Mouse (Mus musculus) right cerebral cortex, postnatal 36 days (tissue): ENCODE data around the gene Gaa.
"Not testable (repeated sequence)": the region's sequence is repeated elsewhere in the genome, so short reads cannot be mapped to it uniquely, and the experiment has no call there.

Experiments
- DNase-seq, 2 experiments: peaks; one replicate each; pipeline ENCODE4 v3.0.0; 2022; ENCODE audit warnings: low spot score in 2 of 2, mixed read lengths in 1 of 2

Gaa gene

DNA sequence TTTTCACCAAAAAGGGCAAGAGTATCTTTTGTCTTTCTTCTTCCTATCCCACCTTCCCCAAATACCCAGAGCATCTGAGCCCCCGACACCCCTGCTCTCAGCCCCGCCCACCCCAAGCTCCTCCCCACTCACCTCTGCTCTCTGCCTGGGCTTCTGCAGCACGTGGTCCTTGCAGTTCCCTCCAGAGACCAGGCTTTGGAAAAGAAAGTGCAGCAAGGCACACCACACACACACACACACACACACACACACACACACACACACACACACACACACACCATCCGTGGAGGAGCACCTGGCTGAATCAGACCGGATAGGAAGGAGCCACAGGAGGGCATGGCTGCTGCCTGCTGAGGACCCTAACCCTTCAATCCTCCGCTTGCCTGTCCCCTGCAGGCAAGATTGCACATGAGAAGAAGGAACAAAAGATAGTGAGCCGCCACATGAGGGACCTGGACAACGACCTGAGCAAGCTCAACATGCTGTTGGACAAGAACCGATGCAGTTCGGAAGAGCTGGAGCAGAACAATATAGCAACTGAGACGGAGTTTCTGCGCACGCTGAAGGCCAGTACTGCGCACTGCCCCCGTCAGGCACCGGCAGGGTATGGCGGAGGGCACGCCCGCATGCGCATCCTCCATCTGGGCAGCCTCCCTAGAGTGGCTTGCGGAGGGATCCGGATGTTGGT is 14.7 kb upstream of the Gaa start:
- DNase-seq, result no peak

DNA sequence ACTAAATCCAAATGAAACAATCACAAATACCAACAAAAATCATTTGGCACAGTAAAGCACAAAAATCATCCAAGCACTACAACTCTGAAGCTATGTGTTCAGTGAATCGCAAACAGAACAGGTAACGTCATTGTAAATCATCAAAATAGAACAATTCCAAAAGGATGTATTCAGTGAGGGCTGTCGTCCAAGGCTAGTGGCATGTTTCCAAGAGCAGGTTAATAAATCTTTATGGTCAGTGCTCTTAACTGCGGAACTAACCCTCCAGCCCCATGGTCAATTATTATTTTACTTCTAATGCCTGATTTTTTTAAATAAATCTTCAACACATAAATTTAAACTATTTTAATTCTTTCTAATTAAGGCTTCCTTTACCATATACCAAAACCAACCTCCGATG is 11.1 kb upstream of the Gaa start:
- not testable (repeated sequence) for DNase-seq

DNA sequence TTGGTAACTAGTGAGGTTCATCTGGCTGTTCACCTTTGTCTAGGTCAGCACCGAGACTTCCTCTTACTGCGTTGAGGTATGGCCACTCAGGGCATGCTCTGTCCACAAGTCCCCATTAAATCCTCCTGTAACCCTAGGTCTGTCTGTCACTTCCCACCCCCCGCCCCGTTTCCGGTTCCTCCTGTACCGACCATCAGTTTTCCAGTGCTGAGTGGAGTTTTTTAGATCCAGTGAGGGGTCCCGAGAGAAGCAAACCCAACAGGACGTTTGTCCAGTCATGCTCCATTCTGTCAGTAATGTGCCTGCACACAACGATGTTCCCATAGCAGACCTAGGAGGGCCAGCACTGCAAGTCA is 9.5 kb upstream of the Gaa start:
- no peak for DNase-seq

DNA sequence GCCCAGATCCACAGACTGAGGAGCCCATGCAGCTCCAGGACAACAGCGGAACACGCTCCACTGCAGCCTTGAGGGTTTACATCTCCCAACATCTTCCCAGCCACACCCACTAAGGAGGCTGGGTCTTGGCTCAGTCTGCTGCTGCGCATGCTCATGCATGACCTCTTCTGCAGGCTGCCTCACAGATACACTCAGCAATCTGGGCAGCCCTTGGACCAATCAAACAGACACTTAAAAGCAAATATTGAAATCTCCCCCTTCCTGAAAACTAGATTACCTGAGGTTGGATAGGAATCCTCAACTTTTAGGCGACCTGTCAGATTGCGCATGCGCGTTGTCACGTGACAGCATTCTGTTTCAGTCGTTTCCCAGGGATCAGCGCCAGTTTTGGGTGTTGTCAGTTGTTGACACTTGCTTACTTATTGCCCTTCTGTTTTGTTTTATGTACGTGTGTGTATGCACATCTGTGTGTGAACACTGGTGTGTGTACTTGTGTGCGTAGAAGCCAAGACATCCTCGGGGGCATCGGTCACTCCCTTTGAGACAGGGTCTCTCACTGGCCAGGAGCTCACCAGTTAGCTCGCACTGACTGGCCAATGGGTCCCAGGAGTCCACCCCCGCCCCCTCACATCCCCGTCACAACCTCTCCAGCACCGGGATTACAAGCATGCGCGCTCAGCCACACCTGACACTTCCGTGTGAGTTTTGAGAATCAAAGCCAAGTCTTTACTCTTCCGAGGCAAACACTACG is 8.9 kb upstream of the Gaa start:
- DNase-seq, result peak; percentile 45 to 48

DNA sequence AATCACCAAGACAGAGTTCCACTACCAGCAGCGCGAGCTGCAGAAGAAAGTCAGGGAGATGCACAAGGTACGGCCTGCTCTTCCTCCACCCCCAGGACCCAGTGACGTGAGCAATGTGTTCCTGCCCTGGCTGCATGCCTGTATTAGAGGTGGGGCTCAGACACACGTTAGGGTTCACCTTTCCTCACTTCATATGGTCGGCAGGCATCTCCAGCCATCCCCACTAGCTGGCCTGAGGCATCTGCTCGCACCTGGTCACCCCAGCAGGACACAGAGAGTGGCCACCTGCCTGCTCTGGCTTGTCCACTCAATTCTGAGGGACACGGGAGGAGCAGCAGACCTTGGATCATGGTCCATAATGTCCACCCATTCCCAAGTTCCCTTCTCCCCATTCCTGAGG is 7.7 kb upstream of the Gaa start:
- no peak for DNase-seq

DNA sequence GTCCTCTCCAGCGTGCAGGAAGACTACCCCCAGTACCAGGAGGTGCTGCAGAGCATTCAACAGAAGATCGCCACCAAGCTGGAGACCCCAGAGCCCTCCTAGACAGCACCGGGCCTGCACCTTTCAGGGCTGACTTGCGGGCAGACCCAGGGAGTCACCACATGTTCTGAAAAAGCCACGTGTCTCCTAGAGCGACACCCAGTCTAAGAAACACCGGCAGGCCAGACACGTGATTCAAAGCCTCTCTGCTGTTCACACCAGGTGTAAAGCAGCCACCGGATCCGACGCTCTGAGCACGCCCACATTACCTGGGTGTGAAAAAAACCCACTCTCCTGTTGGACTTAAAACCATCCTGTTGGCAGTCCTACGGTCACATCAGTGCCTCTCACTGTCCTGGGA is 3.3 kb upstream of the Gaa start:
- DNase-seq, result no peak

DNA sequence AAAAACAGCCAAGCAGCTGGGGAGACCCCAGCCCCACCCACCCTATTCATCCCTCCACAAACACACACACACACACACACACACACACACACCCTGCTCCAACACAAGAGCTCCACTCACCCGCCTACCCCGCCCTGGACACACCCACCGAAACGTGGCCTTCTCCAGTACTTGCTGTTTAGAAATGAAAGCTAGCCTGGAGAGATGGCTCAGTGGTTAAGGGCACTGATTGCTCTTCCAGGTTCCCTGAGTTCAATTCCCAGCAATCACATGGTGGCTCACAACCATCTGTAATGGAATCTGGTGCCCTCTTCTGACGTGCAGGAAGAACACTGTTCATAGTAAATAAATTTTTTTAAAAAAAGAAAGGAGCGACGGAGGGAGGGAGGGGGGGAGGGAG is 1.9 kb upstream of the Gaa start:
- DNase-seq, result no peak

DNA sequence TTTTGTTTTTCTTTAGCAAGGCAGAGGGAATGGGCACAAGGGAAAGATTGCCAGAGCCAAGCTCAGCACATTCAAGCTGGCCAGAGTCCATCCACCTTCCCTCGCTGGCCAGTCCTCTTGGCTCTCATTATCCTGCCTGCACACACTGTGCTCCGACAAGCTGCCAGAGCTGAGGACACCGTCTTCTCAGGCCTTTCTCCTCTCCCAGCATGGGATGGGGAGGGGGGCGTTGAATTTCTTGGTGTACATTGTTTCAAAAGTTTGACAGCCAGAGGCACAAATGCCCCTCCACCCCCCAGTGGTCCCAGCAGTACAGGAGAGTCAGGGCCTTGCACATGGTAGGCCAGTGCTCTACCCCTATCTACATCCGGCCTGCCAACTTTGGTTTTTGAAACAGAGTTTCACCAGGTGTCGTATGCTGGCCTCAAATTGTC is 429 bp upstream of the Gaa start:
- no peak for DNase-seq

DNA sequence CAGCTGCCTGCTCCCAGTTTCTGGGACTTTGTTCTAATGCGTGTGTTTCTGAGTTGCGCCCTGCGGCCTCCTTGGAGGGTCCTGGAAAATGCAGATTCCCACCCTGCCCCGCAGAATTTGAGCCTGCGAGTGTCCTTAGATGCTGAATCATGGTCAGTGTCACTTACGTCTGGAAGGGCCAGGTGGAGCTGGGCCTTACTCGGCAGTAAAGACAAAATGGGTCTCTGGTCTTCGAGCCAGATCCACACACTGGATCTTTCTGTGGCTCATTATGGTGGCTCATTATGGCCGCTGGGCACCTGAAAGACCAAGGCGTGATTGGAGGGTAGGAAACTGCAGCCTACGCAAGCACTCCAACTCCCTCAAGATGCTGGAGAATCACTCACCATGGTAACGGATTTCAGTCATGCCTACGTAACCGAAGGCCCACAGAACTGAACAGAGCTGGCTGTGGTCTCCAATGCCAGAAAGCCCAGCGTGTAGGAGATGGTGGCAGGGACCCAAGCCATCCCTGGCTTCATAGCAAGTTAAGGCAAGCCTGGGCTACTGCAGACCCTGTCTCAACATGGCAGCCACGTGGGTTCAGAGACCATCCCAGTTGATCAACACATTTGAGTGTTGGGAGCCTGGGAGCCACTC is 989 bp downstream of the Gaa start:
- DNase-seq, result peak; percentile 65 to 68

DNA sequence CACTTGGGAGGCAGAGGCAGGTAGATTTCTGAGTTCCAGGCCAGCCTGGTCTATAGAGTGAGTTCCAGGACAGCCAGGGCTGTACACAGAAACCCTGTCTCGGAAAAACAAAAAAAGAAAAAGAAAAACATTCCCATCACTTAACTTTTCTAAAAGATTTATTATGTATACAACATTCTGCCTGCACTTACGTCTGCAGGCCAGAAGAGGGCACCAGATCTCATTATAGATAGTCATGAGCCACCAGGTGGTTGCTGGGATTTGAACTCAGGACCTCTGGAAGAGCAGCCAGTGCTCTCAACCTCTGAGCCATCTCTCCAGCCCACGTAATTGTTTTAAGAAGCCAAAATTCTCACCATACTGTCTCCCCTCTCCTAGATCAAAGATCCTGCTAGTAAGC is 4.8 kb downstream of the Gaa start:
- DNase-seq, result not testable (repeated sequence)

DNA sequence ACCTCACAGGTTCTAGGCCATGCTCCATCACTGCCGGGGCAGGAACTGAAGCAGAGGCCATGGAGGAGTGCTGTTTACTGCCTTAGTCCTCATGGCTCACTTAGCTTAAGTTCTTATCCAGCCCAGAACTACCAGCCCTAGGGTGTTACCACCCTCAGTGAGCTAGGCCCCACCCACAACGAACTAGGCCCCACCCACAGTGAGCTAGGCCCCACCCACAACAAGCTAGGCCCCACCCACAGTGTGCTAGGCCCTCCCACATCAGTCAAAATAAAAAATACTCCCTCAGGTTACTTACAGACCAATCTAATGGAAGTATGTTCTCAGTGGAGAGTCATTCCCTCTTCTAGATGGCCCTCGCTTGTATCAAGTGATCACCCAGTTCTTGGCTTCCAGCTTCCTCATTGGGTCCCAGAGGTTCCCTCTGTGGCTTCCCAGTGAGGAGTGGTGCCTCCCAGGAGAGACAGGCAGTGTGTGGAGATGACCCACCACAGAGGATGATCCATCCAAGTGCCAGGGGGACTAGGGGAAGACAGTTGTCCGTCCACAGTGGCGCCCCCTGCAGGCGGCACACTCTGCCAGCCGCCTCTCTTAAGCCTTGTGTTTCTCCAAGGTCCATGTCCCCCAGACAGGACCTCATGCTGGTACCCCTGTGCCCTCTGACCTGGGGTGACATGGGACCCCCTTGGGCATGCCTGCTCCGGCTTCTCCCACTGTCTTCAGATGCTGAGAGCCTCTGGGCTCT is 5.7 kb downstream of the Gaa start:
- DNase-seq, result no peak

DNA sequence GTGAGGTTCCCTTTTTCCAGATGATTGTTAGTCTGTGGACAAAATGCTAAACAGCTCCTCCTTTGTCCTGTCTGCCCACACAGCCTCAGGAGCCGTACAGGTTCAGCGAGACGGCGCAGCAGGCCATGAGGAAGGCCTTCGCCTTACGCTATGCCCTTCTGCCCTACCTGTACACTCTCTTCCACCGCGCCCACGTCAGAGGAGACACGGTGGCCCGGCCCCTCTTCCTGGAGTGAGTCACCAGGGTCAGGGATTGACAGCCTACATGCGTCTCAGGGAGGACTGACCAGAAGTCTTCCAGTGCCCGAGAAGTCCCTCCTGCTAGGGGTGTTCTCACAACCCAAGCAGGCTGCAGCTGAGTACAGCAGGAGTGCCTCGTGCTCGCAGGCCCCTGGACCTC is 13.3 kb downstream of the Gaa start:
- no peak for DNase-seq

DNA sequence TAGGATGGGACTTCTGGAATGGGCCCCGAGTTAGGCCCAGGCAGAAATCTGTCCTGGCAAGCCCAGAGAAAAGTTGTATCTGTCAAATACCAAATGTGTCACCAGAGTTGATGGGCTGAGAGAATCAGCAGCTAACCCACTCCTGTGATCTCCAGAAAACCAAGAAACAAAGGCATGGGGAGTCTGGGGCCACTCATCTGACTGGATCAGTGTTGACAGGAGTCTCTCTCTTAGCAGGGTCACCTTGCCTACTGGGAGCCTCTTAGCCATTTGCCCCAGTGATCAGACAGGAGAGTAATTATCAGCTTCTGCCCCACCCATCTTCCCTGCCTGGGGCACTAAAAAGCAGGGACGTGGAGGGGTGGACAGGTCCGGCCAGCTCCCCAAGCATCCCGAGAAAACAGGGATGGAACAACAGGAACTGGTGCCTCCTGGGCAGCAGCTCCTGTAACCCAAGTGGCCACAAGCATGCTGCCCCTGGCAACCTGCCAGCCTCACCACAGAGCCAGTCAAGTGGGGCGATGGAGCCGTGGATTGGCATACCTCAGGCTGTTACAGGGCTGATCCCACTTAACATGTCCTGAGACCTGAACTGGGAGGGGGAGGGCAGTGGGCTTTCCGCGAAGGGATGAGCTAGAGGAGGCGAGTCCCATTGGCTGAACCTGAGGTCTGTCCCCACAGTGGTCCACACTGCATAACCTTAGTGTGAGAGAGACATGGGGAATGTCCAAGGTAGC is 18.3 kb downstream of the Gaa start:
- no peak for DNase-seq

DNA sequence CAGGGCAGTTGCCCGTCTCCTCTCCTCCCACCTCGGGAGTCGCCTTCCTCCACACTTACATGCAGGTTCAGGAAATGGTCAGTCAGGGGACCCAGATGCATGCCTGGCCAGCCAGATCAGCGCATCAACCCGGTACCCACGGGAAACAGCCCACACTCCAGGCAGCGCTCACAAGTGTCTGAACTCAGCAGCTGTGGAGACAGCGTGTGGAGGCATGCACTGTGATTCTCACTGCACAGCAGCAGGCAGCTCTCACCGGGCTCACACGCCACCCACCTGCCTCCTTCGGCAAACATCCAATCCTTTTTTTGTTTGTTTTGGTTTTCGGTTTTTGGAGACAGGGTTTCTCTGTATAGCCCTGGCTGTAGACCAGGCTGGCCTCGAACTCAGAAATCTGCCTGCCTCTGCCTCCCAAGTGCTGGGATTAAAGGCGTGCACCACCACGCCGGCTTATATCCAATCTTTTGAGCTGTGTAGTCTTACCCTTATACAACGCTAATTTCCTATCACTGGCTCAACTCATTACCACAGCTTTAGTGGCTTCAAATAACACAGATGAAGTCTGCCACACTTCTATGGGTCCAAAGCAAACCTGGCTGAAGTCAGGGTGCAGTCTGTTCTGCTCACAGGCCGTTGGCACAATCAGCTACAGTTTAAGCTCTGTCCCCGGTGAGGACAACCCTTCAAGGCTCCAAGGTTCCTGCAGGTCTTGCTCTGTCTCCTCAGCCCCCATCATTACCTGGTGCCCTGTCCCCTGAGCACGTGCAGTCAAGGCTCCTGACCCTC is 19.7 kb downstream of the Gaa start:
- no peak for DNase-seq

DNA sequence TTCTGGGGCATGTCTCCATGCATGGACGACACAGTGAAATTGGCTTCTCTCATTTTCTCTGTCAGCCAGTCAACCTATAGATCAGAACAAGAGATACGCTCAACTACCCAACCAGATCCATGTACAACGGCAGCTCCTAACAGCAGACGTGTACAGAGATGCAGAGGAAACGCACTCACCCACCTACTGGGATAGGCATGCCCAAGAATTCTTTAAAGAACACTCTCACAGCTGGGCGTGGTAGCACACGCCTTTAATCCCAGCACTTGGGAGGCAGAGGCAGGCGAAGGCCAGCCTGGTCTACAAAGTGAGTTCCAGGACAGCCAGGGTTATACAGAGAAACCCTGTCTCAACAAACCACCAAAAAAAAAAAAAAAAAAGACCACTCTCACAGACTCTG is 25.2 kb downstream of the Gaa start:
- DNase-seq, result not testable (repeated sequence)

DNA sequence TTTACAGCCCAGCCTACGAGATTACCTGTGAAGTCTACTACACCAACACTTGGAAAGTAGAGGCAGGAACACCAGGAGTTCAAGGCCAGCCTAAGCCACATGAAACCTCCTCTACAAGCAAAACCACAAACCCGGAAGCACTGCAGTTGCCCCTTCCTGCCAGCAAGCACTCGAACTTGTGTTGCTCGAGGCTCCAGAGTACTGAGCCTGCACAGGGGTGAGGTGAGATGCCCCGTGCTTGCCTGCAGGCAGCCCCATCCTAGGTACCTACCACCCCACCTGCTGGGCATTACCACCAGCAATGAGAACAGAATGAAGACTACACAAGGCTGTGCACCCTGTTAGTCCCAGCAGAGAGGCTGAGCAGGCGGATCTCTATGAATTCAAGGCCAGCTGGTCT is 30.3 kb downstream of the Gaa start:
- DNase-seq, result no peak

DNA sequence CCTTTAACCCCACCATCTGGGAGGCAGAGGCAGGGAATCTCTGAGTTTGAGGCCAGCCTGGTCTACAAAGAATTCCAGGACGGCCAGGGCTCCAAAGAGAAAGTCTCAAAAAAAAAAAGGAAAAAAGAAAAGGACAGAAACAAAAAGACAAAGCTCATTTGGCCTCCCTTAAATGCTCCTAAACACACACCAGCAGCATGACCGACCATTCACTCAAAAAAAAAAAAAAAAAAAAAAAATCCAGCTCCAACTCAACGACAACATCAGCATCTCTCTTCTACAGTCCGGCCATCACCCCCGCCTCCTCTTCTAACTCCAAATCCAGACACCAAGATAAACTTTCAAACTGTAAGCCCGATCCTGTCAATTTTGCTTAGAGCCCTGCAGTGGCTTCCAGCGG is 31.2 kb downstream of the Gaa start:
- no peak for DNase-seq

DNA sequence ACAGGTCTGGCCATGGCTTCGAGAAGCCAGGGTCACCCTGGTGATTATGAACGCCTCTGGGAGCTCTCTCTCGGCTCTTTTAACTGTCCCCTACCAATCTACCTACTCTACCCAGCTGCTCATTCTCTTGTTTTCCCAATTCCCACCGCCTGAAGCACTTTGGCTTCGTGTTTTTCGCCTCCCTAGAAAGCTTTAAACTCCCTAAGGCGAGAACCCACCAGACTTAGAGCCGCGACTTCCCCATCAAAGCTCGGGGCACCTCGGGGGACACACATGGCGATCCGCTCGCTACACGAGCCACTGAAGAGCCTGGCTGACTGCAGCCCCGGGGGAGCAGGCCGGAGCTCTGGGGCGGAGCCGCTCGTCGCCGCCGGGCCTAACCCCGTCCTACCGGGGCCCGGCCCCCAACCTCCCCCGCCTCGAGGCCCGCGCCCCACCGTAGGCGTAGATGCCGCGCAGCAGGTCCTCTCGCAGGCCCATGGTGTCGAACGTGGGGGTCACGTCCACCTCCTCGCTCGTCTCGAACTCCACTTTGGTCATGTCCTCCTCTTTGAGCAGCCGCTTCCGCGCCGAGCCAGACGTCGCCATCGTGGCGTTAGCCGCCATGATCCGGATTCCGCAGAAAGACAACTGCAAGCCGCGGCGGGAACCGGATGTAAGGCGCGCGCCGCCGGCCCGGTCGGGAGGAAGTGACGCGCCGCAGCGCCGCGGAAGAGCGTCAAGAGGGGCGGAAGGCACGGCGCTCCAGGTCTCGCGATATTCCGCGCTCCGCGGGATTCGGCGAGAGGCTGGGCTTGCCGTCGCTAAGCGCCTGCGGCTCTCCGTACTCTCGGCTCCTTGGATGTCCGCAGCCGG is 31.9 kb downstream of the Gaa start, which contains the start of gene Eif4a3:
TSS of gene Eif4a3 (minus strand) at position 699 of the 855 bp plus-strand sequence.
- peak; percentile 87 for DNase-seq

DNA sequence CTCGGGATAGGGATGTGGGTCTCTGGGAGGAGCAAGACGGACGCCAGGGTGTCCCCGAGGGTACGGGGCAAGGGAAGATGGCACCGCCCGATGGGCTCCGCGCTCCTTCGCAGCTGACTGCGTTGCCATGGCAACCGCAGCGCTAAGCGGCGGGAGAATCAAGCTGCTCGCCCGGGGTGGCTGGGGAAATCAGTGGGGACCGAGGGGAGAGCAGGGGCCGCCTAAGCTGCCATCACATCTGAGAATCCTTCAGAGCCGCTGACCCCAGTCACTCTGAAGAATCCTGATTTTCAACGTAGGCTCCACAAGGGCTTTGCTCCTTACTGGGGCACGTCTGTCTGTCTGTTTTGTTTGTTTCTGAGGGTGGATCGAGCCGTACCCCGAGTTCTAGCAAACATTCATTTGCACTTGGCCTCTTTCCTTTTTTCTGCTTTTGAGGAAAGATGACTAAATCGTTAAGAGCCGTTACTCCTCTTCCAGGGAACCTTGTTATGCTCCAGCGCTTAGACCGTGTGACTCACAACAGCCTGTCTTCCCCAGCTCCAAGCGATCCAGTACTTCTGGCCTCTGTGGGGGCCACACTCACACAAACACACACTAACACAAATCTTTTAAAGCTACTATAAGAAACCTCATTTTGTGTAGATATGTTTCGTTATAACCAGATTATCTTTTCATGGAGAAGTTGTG is 32.7 kb downstream of the Gaa start:
- DNase-seq, result no peak
